Mouse (Mus musculus): ENCODE results near the gene Gmpr2.

DNA sequence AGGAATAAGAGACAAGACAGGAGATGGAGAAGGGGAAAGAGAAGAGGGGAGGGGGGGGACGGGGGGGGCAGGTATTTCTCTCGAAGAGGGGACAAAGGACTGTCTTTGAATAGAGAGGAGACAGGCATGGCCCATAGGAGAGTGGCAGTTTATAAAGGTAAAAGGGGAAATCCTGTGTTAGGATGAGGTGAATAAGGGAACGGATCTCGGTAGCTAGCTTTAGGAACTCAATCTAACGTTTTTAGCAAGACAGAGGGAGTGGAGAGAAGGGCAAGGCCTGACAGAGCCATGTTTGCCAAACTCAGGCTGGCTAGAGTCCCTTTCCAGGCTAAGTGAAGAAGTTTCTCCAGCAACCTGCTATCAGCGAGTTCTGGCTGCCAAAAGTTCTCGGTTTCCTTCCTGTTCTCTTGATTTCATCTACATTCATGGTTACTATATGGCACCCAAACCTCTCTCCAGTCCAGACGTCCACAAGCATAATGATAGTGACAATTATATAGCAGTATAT lies 50.8 kb downstream of the Gmpr2 start:
- TF ChIP-seq CTCF (conservative IDR thresholded peaks at IDR 0.05; ENCODE audit: low read length) (no peak), POU5F1 (IDR thresholded peaks at IDR 0.05; ENCODE audit: borderline replicate concordance, low read length) (no peak), NANOG (IDR thresholded peaks at IDR 0.05; ENCODE audit: borderline replicate concordance, low read length) (no peak)

All from E14TG2a.4 (cell line).